Mouse (Mus musculus) midbrain, embryonic 10.5 days (tissue): ENCODE results near the gene Kcp. TPM values are rescaled to one million over a fixed set of nuclear protein-coding genes. Genes with fewer than 3 reads are reported as not detected.

ENCODE experiments used
- DNase-seq: peaks from one replicate; pipeline ENCODE4 v3.0.0-alpha.2; 2017; ENCODE audit warnings: low spot score
- H3K27ac ChIP-seq: fragments of 300-500 bp; sonication (generic); replicated peaks from 2 replicates; pipeline ENCODE4 v1.5.1; 2016; ENCODE audit warnings: mild to moderate bottlenecking
- H3K27me3 ChIP-seq: fragments of 300-500 bp; sonication (generic); 2 replicates; pipeline ENCODE4 v1.6.1; 2016; ENCODE audit warnings: low read depth, mild to moderate bottlenecking; ENCODE audit not compliant: poor library complexity, severe bottlenecking
- H3K36me3 ChIP-seq: fragments of 300-500 bp; sonication (generic); 2 replicates; pipeline ENCODE4 v1.6.1; 2016; ENCODE audit warnings: mild to moderate bottlenecking, moderate library complexity
- H3K4me1 ChIP-seq: fragments of 300-500 bp; sonication (generic); 2 replicates; pipeline ENCODE4 v1.6.1; 2016
- H3K4me3 ChIP-seq: fragments of 300-500 bp; sonication (generic); 2 replicates; pipeline ENCODE4 v1.5.1; 2016; ENCODE audit warnings: mild to moderate bottlenecking, moderate library complexity
- H3K9me3 ChIP-seq: fragments of 300-500 bp; sonication (generic); replicated peaks from 2 replicates; pipeline ENCODE4 v1.6.1; 2016; ENCODE audit warnings: mild to moderate bottlenecking
- WGBS: fragments of 180-500 bp; shearing (Covaris S2); methylation state at CpG from one replicate; pipeline ENCODE4 v1.1.7; 2016; 5-methylcytosine and 5-hydroxymethylcytosine counted together
- polyA plus RNA-seq: library from polyadenylated mRNA; unstranded; fragments of >200 nt; fragmentation: Nextera tagmentation; extraction: Ambion mirVana; gene quantifications from 2 replicates; pipeline ENCODE4 v1.2.1, GENCODE M21; 2016

Gene Kcp
- polyA plus RNA-seq, 1 experiment from 2014 or later, result 11.4 TPM

GRCm38 (mm10) chr6:29425118-29425517 is 82.6 kb downstream of the Kcp start:
- H3K36me3 ChIP-seq, result no peaks in the 10 kb centered on the region
- no peak for DNase-seq
- H3K27ac ChIP-seq, result no peak overlapping the region
- no peak overlapping the region for H3K4me3 ChIP-seq
- H3K4me1 ChIP-seq, result peaks cover 6% of the 10 kb centered on the region; the same call in 1 of the 2 replicates
- H3K27me3 ChIP-seq, result no peaks in the 10 kb centered on the region
- WGBS, result 86% methylated on average over 8 of the region's 8 CpGs
- H3K9me3 ChIP-seq, result no peaks in the 10 kb centered on the region

Other genes starting within 250 kb of the Kcp start
- gene Hilpda, start 235.5 kb downstream of the Kcp start, polyA plus RNA-seq, result 31.0 and 34.0 TPM in 2 replicates
- 0.22 and 0.23 TPM in 2 replicates for gene Fam71f2, start 228.4 kb downstream of the Kcp start, polyA plus RNA-seq
- gene Fam71f1, start 188.8 kb downstream of the Kcp start, polyA plus RNA-seq, result not detected in 2 replicates
- 246 and 248 TPM in 2 replicates for gene Calu, start 159.9 kb downstream of the Kcp start, polyA plus RNA-seq
- 0.14 and 0.20 TPM in 2 replicates for gene Opn1sw, start 119.5 kb downstream of the Kcp start, polyA plus RNA-seq
- 20.9 and 21.7 TPM in 2 replicates for gene Ccdc136, start 111.6 kb downstream of the Kcp start, polyA plus RNA-seq
- 2.8 and 4.1 TPM in 2 replicates for gene Flnc, start 74.7 kb downstream of the Kcp start, polyA plus RNA-seq
- 202 and 219 TPM in 2 replicates for gene Atp6v1f, start 40.2 kb downstream of the Kcp start, polyA plus RNA-seq
- not detected in 2 replicates for gene Atp6v1fnb, start 36.5 kb downstream of the Kcp start, polyA plus RNA-seq
- 2.1 and 2.2 TPM in 2 replicates for gene Irf5, start 18.7 kb upstream of the Kcp start, polyA plus RNA-seq
- gene Tnpo3, start 101.9 kb upstream of the Kcp start, polyA plus RNA-seq, result 122 and 129 TPM in 2 replicates
- gene Tspan33, start 186.3 kb upstream of the Kcp start, polyA plus RNA-seq, result 10.9 and 12.2 TPM in 2 replicates
- gene Smo, start 227.6 kb upstream of the Kcp start, polyA plus RNA-seq, result 49.6 and 51.7 TPM in 2 replicates